Mouse (Mus musculus) heart, embryonic 15.5 days (tissue): ENCODE measurements at regions not wholly inside any gene's neighbourhood (a gene's known extent, or its start where the extent isn't known, plus 50 kb on each side); places are given as distances from the start of the nearest gene placed in this dataset.

ENCODE experiments used
- ATAC-seq: fragments of 200-750 bp; cut with Nextera tagmentation; replicated peaks from 2 replicates; pipeline ENCODE4 v1.8.0; 2017; ENCODE audit warnings: low read depth, moderate TSS enrichment; ENCODE audit not compliant: insufficient number of reproducible peaks, insufficient read depth, low FRiP score
- H3K27ac ChIP-seq: fragments of 300-500 bp; sonication (generic); 2 replicates; pipeline ENCODE4 v1.5.1; 2015; ENCODE audit warnings: mild to moderate bottlenecking, inconsistent platforms
- H3K27me3 ChIP-seq: fragments of 300-500 bp; sonication (generic); 2 replicates; pipeline ENCODE4 v1.6.1; 2015; ENCODE audit warnings: inconsistent platforms
- H3K36me3 ChIP-seq: fragments of 300-500 bp; sonication (generic); 2 replicates; pipeline ENCODE4 v1.6.1; 2015; ENCODE audit warnings: mild to moderate bottlenecking, inconsistent platforms
- H3K4me1 ChIP-seq: fragments of 300-500 bp; sonication (generic); replicated peaks from 2 replicates; pipeline ENCODE4 v1.6.1; 2015; ENCODE audit warnings: inconsistent platforms
- H3K4me2 ChIP-seq: fragments of 300-500 bp; sonication (generic); 2 replicates; pipeline ENCODE4 v1.6.1; 2015; ENCODE audit warnings: inconsistent platforms, mild to moderate bottlenecking, moderate library complexity
- H3K4me3 ChIP-seq: fragments of 300-500 bp; sonication (generic); 2 replicates; pipeline ENCODE4 v1.5.1; 2015; ENCODE audit warnings: mild to moderate bottlenecking, inconsistent platforms
- H3K9ac ChIP-seq: fragments of 300-500 bp; sonication (generic); 2 replicates; pipeline ENCODE4 v1.6.1; 2015; ENCODE audit warnings: mild to moderate bottlenecking, inconsistent platforms
- H3K9me3 ChIP-seq: fragments of 300-500 bp; sonication (generic); replicated peaks from 2 replicates; pipeline ENCODE4 v1.6.1; 2016; ENCODE audit warnings: inconsistent platforms
- WGBS: fragments of 180-500 bp; shearing (Covaris S2); methylation state at CpG from one replicate; pipeline ENCODE4 v1.1.7; 2015; ENCODE audit warnings: mixed read lengths; 5-methylcytosine and 5-hydroxymethylcytosine counted together

GRCm38 (mm10) chr3:115816328-115817160 is 71.1 kb upstream of the Dph5 start:
- Histone ChIP-seq H3K9ac (no peak overlapping the region), H3K9me3 (no peaks in the 10 kb centered on the region), H3K36me3 (no peaks in the 10 kb centered on the region), H3K27ac (peak overlapping the region; percentile 79), H3K27me3 (no peaks in the 10 kb centered on the region), H3K4me1 (peaks cover 52% of the 10 kb centered on the region), H3K4me3 (no peak overlapping the region), H3K4me2 (0 out of 2 replicates have a peak overlapping the region, but pooled peaks have one; percentile 41)
- WGBS: 65% methylated on average over 6 of the region's 6 CpGs
- ATAC-seq: no peak

- Histone ChIP-seq H3K4me1 (peaks cover 52% of the 10 kb centered on the region), H3K4me2 (no peak overlapping the region), H3K9me3 (no peaks in the 10 kb centered on the region), H3K27ac (no peak overlapping the region), H3K9ac (no peak overlapping the region), H3K27me3 (no peaks in the 10 kb centered on the region), H3K4me3 (no peak overlapping the region), H3K36me3 (no peaks in the 10 kb centered on the region)
- 92% methylated on average over 5 of the region's 5 CpGs for WGBS
- no peak for ATAC-seq
Observed at GRCm38 (mm10) chr3:115817771-115818170, 69.9 kb upstream of the Dph5 start.

- Histone ChIP-seq H3K9ac (no peak overlapping the region), H3K4me1 (peaks cover 52% of the 10 kb centered on the region), H3K36me3 (no peaks in the 10 kb centered on the region), H3K9me3 (no peaks in the 10 kb centered on the region), H3K27ac (peak overlapping the region; percentile 74), H3K4me3 (no peak overlapping the region), H3K27me3 (no peaks in the 10 kb centered on the region), H3K4me2 (no peak overlapping the region)
- ATAC-seq: no peak
- 54% methylated on average over 7 of the region's 7 CpGs for WGBS
Observed at GRCm38 (mm10) chr3:115818734-115819133, 68.9 kb upstream of the Dph5 start.

GRCm38 (mm10) chr3:115819401-115820138 is 68.1 kb upstream of the Dph5 start:
- Histone ChIP-seq H3K4me1 (peaks cover 50% of the 10 kb centered on the region), H3K27ac (peak overlapping the region; percentile 74)
- peak; percentile 84 for ATAC-seq

GRCm38 (mm10) chr3:115820139-115820481 is 67.5 kb upstream of the Dph5 start:
- no peaks in the 10 kb centered on the region for H3K27me3 ChIP-seq
- WGBS: 9% methylated on average over 8 of the region's 8 CpGs
- H3K36me3 ChIP-seq: no peaks in the 10 kb centered on the region
- no peak overlapping the region for H3K4me3 ChIP-seq
- ATAC-seq: no peak
- no peaks in the 10 kb centered on the region for H3K9me3 ChIP-seq
- no peak overlapping the region for H3K9ac ChIP-seq
- H3K4me1 ChIP-seq: peaks cover 45% of the 10 kb centered on the region
- H3K4me2 ChIP-seq: peak overlapping the region; percentile 44
- peak overlapping the region; percentile 74 for H3K27ac ChIP-seq

More at GRCm38 (mm10) chr3:115819401-115820138, 68.1 kb upstream of the Dph5 start:
- H3K27me3 ChIP-seq: no peaks in the 10 kb centered on the region
- 11% methylated on average over 7 of the region's 7 CpGs for WGBS
- H3K4me3 ChIP-seq: no peak overlapping the region
- H3K4me2 ChIP-seq: peak overlapping the region; percentile 44
- H3K36me3 ChIP-seq: no peaks in the 10 kb centered on the region
- H3K9me3 ChIP-seq: no peaks in the 10 kb centered on the region
- H3K9ac ChIP-seq: no peak overlapping the region

GRCm38 (mm10) chr3:115821627-115822026 is 66.0 kb upstream of the Dph5 start:
- 78% methylated on average over 2 of the region's 2 CpGs for WGBS
- Histone ChIP-seq H3K4me1 (peaks cover 30% of the 10 kb centered on the region), H3K36me3 (no peaks in the 10 kb centered on the region), H3K27ac (no peak overlapping the region), H3K9ac (no peak overlapping the region), H3K27me3 (no peaks in the 10 kb centered on the region), H3K4me3 (no peak overlapping the region), H3K9me3 (no peaks in the 10 kb centered on the region), H3K4me2 (no peak overlapping the region)
- no peak for ATAC-seq

- no peak for ATAC-seq
- 61% methylated on average over 6 of the region's 6 CpGs for whole genome bisulfite sequencing
Observed at GRCm38 (mm10) chr3:115822491-115822890, 65.1 kb upstream of the Dph5 start.

GRCm38 (mm10) chr3:115823741-115824140 is 63.9 kb upstream of the Dph5 start:
- Histone ChIP-seq H3K27ac (no peak overlapping the region), H3K4me3 (no peak overlapping the region), H3K4me2 (no peak overlapping the region), H3K9ac (no peak overlapping the region), H3K27me3 (no peaks in the 10 kb centered on the region), H3K4me1 (peaks cover 24% of the 10 kb centered on the region), H3K36me3 (no peaks in the 10 kb centered on the region), H3K9me3 (no peaks in the 10 kb centered on the region)
- ATAC-seq: no peak
- WGBS: 83% methylated on average over 5 of the region's 5 CpGs

More at GRCm38 (mm10) chr3:115822491-115822890, 65.1 kb upstream of the Dph5 start:
- H3K9me3 ChIP-seq: no peaks in the 10 kb centered on the region
- peaks cover 27% of the 10 kb centered on the region for H3K4me1 ChIP-seq
- no peak overlapping the region for H3K9ac ChIP-seq
- no peaks in the 10 kb centered on the region for H3K27me3 ChIP-seq
- H3K4me3 ChIP-seq: no peak overlapping the region
- H3K4me2 ChIP-seq: no peak overlapping the region
- H3K36me3 ChIP-seq: no peaks in the 10 kb centered on the region
- H3K27ac ChIP-seq: no peak overlapping the region

GRCm38 (mm10) chr3:115824792-115825191 is 62.8 kb upstream of the Dph5 start:
- H3K4me1 ChIP-seq: peaks cover 15% of the 10 kb centered on the region
- no peaks in the 10 kb centered on the region for H3K9me3 ChIP-seq
- no peak overlapping the region for H3K9ac ChIP-seq
- no peaks in the 10 kb centered on the region for H3K36me3 ChIP-seq
- no peak overlapping the region for H3K27ac ChIP-seq
- no peak overlapping the region for H3K4me2 ChIP-seq
- WGBS: 49% methylated on average over 2 of the region's 2 CpGs
- H3K4me3 ChIP-seq: no peak overlapping the region
- no peaks in the 10 kb centered on the region for H3K27me3 ChIP-seq
- ATAC-seq: no peak

- Histone ChIP-seq H3K4me1 (no peaks in the 10 kb centered on the region), H3K36me3 (no peaks in the 10 kb centered on the region), H3K4me3 (no peak overlapping the region), H3K27me3 (no peaks in the 10 kb centered on the region), H3K4me2 (no peak overlapping the region), H3K9me3 (no peaks in the 10 kb centered on the region), H3K9ac (no peak overlapping the region), H3K27ac (no peak overlapping the region)
- no peak for ATAC-seq
Observed at GRCm38 (mm10) chr3:115835381-115835780, 52.3 kb upstream of the Dph5 start.

GRCm38 (mm10) chr3:115837617-115838216 is 49.9 kb upstream of the Dph5 start:
- Histone ChIP-seq H3K9ac (no peak overlapping the region), H3K9me3 (no peaks in the 10 kb centered on the region), H3K4me2 (no peak overlapping the region), H3K4me1 (no peaks in the 10 kb centered on the region), H3K27ac (no peak overlapping the region), H3K36me3 (no peaks in the 10 kb centered on the region), H3K27me3 (no peaks in the 10 kb centered on the region), H3K4me3 (no peak overlapping the region)
- ATAC-seq: no peak
- WGBS: 94% methylated on average over 1 of the region's 1 CpGs
